Mouse (Mus musculus) liver, postnatal 0 days (tissue): ENCODE results near the gene AW551984. TPM values are rescaled to one million over a fixed set of nuclear protein-coding genes. Genes with fewer than 3 reads are reported as not detected.
A peak's percentile ranks its signal among the peaks of the same experiment; 100 is the strongest.

Experiments
- ATAC-seq: fragments of 200-750 bp; cut with Nextera tagmentation; 2 replicates; pipeline ENCODE4 v1.8.0; 2017; ENCODE audit warnings: mild to moderate bottlenecking, moderate library complexity
- DNase-seq: peaks from one replicate; pipeline ENCODE4 v3.0.0-alpha.2; 2016
- H3K27ac ChIP-seq: fragments of 300-500 bp; sonication (generic); 2 replicates; pipeline ENCODE4 v1.5.1; 2014; ENCODE audit warnings: antibody characterized with exemption, moderate library complexity, mild to moderate bottlenecking, low read depth
- H3K27me3 ChIP-seq: fragments of 300-500 bp; sonication (generic); 2 replicates; pipeline ENCODE4 v1.6.1; 2014; ENCODE audit warnings: low read length, control low read depth, mixed read lengths; ENCODE audit not compliant: insufficient read depth
- H3K36me3 ChIP-seq: fragments of 300-500 bp; sonication (generic); replicated peaks from 2 replicates; pipeline ENCODE4 v1.6.1; 2014; ENCODE audit warnings: mild to moderate bottlenecking, control low read depth, low read length, moderate library complexity, mixed read lengths; ENCODE audit not compliant: insufficient read depth
- H3K4me1 ChIP-seq: fragments of 300-500 bp; sonication (generic); 2 replicates; pipeline ENCODE4 v1.6.1; 2014; ENCODE audit warnings: antibody characterized with exemption, mild to moderate bottlenecking, control low read depth; ENCODE audit not compliant: insufficient read depth
- H3K4me2 ChIP-seq: fragments of 300-500 bp; sonication (generic); 2 replicates; pipeline ENCODE4 v1.6.1; 2014; ENCODE audit warnings: low read depth, mild to moderate bottlenecking, low read length, moderate library complexity, mixed read lengths
- H3K4me3 ChIP-seq: fragments of 300-500 bp; sonication (generic); 2 replicates; pipeline ENCODE4 v1.5.1; 2014; ENCODE audit warnings: low read depth, low read length
- H3K9ac ChIP-seq: fragments of 300-500 bp; sonication (generic); replicated peaks from 2 replicates; pipeline ENCODE4 v1.6.1; 2014; ENCODE audit warnings: mild to moderate bottlenecking, moderate library complexity
- H3K9me3 ChIP-seq: fragments of 300-500 bp; sonication (generic); 2 replicates; pipeline ENCODE4 v1.6.1; 2016; ENCODE audit warnings: mild to moderate bottlenecking, control low read depth, low read length, mixed read lengths
- CTCF ChIP-seq: sonication (generic); IDR thresholded peaks from 2 replicates; pipeline ENCODE4 v1.5.1; 2016; ENCODE audit warnings: antibody characterized with exemption, low read depth
- EP300 ChIP-seq: IDR thresholded peaks from 2 replicates; pipeline ENCODE4 v1.6.1; 2016; ENCODE audit warnings: antibody characterized with exemption, low read depth, mild to moderate bottlenecking
- WGBS: fragments of 180-500 bp; shearing (Covaris S2); extraction: QIAGEN DNeasy Blood & Tissue Kit; methylation state at CpG from one replicate; pipeline ENCODE4 v1.1.7; 2014; ENCODE audit not compliant: insufficient replicate concordance; 5-methylcytosine and 5-hydroxymethylcytosine counted together
- polyA plus RNA-seq: library from polyadenylated mRNA; unstranded; fragments of >200 nt; fragmentation: Nextera tagmentation; extraction: Ambion mirVana; gene quantifications from 2 replicates; pipeline ENCODE4 v1.2.1, GENCODE M21; 2015

AW551984 gene
- polyA plus RNA-seq, 1 experiment from 2014 or later, result 1.1 TPM

GRCm38 (mm10) chr9:39602536-39603332 lies 1.5 kb downstream of the AW551984 start:
- Histone ChIP-seq H3K4me2 (peak overlapping the region; percentile 15), H3K9me3 (no peaks in the 10 kb centered on the region), H3K27me3 (0 out of 2 replicates have a peak, but pooled peaks cover 9% of the 10 kb centered on the region), H3K9ac (no peak overlapping the region), H3K36me3 (no peaks in the 10 kb centered on the region), H3K27ac (no peak overlapping the region), H3K4me1 (no peaks in the 10 kb centered on the region), H3K4me3 (0 out of 2 replicates have a peak overlapping the region, but pooled peaks have one; percentile 7)
- 3% methylated on average over 19 of the region's 19 CpGs for WGBS
- DNase-seq (no peak), ATAC-seq (no peak)
- no peak for TF ChIP-seq CTCF
- no peak for TF ChIP-seq EP300

- DNase-seq (no peak), ATAC-seq (no peak)
- H3K27ac ChIP-seq, result no peak overlapping the region
- no peak for TF ChIP-seq CTCF
- TF ChIP-seq EP300, result no peak
- no peak overlapping the region for H3K9ac ChIP-seq
- H3K4me1 ChIP-seq, result no peaks in the 10 kb centered on the region
- no peak overlapping the region for H3K4me3 ChIP-seq
- no peaks in the 10 kb centered on the region for H3K36me3 ChIP-seq
- no peak overlapping the region for H3K4me2 ChIP-seq
- no peaks in the 10 kb centered on the region for H3K9me3 ChIP-seq
- H3K27me3 ChIP-seq, result no peaks in the 10 kb centered on the region
- WGBS, result 68% methylated on average over 5 of the region's 5 CpGs
These were observed 27.2 kb downstream of the AW551984 start for GRCm38 (mm10) chr9:39577050-39577449.

GRCm38 (mm10) chr9:39575469-39575868 lies 28.7 kb downstream of the AW551984 start, which contains the start of gene Olfr959:
Gene Olfr959, minus strand, starts transcription at chr9:39575569.
- Histone ChIP-seq H3K36me3 (no peaks in the 10 kb centered on the region), H3K27ac (no peak within 1 kb of the TSS), H3K9me3 (no peaks in the 10 kb centered on the region), H3K9ac (no peak within 1 kb of the TSS), H3K27me3 (no peaks in the 10 kb centered on the region), H3K4me3 (no peak within 1 kb of the TSS), H3K4me2 (no peak within 1 kb of the TSS), H3K4me1 (no peaks in the 10 kb centered on the region)
- 73% methylated on average over 3 of the region's 3 CpGs for WGBS
- TF ChIP-seq CTCF, result no peak
- DNase-seq, result no peak
- no peak for ATAC-seq

- Histone ChIP-seq H3K36me3 (no peaks in the 10 kb centered on the region), H3K27ac (no peak overlapping the region), H3K4me3 (no peak overlapping the region), H3K9ac (no peak overlapping the region), H3K4me2 (no peak overlapping the region), H3K9me3 (no peaks in the 10 kb centered on the region), H3K27me3 (no peaks in the 10 kb centered on the region), H3K4me1 (no peaks in the 10 kb centered on the region)
- no peak for ATAC-seq
- DNase-seq, result no peak
- TF ChIP-seq CTCF (no peak), EP300 (no peak)
These were observed 45.9 kb downstream of the AW551984 start for GRCm38 (mm10) chr9:39558349-39558647.

GRCm38 (mm10) chr9:39557529-39558348 lies 46.5 kb downstream of the AW551984 start:
- no peaks in the 10 kb centered on the region for H3K4me1 ChIP-seq
- H3K27ac ChIP-seq, result no peak overlapping the region
- H3K9ac ChIP-seq, result no peak overlapping the region
- H3K4me2 ChIP-seq, result no peak overlapping the region
- TF ChIP-seq CTCF (no peak), EP300 (no peak)
- 51% methylated on average over 3 of the region's 3 CpGs for WGBS
- H3K9me3 ChIP-seq, result no peaks in the 10 kb centered on the region
- DNase-seq (no peak), ATAC-seq (no peak)
- no peak overlapping the region for H3K4me3 ChIP-seq
- no peaks in the 10 kb centered on the region for H3K36me3 ChIP-seq
- H3K27me3 ChIP-seq, result no peaks in the 10 kb centered on the region

GRCm38 (mm10) chr9:39553946-39554345 lies 50.3 kb downstream of the AW551984 start, which contains the start of gene Olfr958:
Gene Olfr958, minus strand, starts transcription at chr9:39554054.
- WGBS, result 68% methylated on average over 2 of the region's 2 CpGs
- Histone ChIP-seq H3K4me2 (no peak within 1 kb of the TSS), H3K36me3 (no peaks in the 10 kb centered on the region), H3K9me3 (no peaks in the 10 kb centered on the region), H3K27me3 (no peaks in the 10 kb centered on the region), H3K4me3 (no peak within 1 kb of the TSS), H3K4me1 (no peaks in the 10 kb centered on the region), H3K27ac (no peak within 1 kb of the TSS), H3K9ac (no peak within 1 kb of the TSS)
- TF ChIP-seq CTCF, result no peak
- TF ChIP-seq EP300, result no peak
- ATAC-seq (no peak), DNase-seq (no peak)
